Mouse (Mus musculus): ENCODE data around the gene Trf.

- TF ChIP-seq CTCF (IDR thresholded peaks at IDR 0.05; ENCODE audit: extremely low read depth, insufficient read length, insufficient replicate concordance, low read depth, low read length), result no peak
- TF ChIP-seq POLR2A (IDR thresholded peaks at IDR 0.05; ENCODE audit: low read depth, low read length), result no peak
Observed at GRCm38 (mm10) chr9:103188416-103188815, 41.8 kb downstream of the Trf start.

All from small intestine, adult 2 months (tissue).